Mouse (Mus musculus): Measurements from ENCODE around the gene Rhbdd1.
A peak's percentile ranks its signal among the peaks of the same experiment; 100 is the strongest.

Gene Rhbdd1

GRCm38 (mm10) chr1:82316111-82316745, at the start of gene Rhbdd1:
Gene Rhbdd1, plus strand, starts transcription at chr1:82316452.
- DNase-seq (ENCODE audit: extremely low spot score, low read depth, low spot score), result peak; percentile 93

DNA sequence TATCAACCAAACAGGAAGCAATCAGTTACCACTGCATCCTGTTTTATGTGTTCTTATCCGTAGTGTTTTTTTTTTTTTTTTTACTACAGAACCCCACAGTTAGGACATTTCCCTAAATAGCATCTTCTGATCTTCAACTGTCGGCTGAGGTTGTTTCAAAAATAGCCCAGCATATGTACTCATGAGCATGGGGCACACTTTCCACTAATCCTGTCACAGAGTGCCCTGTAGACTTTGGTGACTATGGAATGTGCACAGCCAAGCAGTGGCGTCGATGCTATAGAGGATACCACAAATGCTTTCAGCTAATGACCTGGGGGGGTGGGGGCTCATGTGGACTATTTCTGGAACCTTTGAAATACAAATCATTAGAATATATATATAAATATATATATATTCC, 48.7 kb upstream of the Rhbdd1 start:
- DNase-seq (ENCODE audit: extremely low spot score, low read depth, low spot score), result no peak

DNA sequence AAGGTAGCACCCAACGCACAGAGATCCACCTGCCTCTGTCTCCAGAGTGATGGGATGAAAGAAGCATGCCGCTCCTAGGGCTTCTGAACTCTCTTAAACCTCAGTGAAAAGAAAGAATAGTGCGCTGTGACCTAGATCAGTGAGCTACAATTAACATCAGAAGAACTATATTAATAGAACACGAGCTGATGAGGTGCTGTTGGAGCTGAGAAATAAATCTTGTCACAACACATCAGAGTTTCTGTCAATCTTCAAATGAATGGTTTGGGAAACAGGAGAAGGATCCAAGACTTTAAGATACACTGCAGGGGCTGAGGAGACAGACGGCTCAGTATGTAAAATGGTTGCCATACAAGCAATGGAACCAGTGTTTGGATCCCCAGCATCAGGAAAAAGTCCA, 44.0 kb upstream of the Rhbdd1 start:
- no peak for DNase-seq (ENCODE audit: extremely low spot score, low read depth, low spot score)

GRCm38 (mm10) chr1:82273529-82273928, 42.7 kb upstream of the Rhbdd1 start:
- DNase-seq (ENCODE audit: extremely low spot score, low read depth, low spot score), result no peak

DNA sequence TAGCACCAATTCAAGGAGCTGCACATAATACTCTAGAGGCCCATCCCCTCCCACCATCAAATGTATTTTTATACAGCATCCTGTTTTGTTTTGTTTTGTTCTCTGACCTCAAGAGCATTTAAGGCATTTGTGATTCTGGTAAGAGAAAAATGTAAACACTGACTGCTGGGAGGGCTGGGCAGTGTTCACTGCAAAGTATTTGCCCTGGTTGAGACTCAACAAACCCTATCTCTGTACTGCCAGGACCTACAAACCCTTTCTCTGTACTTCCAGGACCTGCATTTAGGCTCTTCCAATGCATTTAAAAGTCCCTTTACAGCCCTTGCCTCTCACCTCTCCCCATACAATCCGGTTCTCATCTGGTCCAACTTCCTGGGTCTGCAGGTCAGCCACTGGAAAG, 41.9 kb upstream of the Rhbdd1 start:
- no peak for DNase-seq (ENCODE audit: extremely low spot score, low read depth, low spot score)

GRCm38 (mm10) chr1:82279768-82280167, 36.5 kb upstream of the Rhbdd1 start:
- DNase-seq (ENCODE audit: extremely low spot score, low read depth, low spot score), result no peak

- no peak for DNase-seq (ENCODE audit: extremely low spot score, low read depth, low spot score)
Measured at GRCm38 (mm10) chr1:82281823-82282222, 34.4 kb upstream of the Rhbdd1 start.

DNA sequence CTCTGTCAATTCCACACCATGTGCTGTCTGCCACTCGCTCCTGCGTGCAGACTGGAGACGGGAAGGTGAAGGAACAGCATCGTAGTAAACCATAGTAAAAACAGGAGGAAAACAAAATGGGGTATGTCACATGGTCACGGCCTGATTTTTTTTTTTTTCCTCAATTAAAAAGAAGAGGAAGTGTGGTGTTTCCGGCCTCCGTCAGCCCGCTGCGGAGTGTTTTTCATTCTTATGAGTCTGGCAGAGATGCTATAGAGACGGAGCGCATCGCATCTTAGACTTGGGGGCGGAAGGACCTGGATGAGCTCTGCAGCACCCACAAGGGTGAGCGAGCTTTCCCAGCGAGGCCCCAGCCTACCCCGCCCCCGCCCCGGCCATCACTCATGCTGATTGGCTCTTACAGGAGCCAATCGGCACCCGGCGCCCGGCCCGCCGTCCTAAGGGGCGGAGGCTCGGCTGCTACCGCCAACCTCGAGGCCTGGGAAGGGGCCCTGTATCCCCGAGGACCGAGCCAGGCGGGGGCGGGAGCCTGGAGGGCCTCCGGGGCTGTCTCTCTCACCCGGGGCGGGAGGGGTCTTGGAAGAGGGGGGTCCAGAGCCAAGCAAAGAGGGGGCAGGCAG, 33.1 kb upstream of the Rhbdd1 start:
- DNase-seq (ENCODE audit: extremely low spot score, low read depth, low spot score), result no peak

- no peak for DNase-seq (ENCODE audit: extremely low spot score, low read depth, low spot score)
Measured at GRCm38 (mm10) chr1:82283901-82284301, 32.4 kb upstream of the Rhbdd1 start.

- DNase-seq (ENCODE audit: extremely low spot score, low read depth, low spot score), result no peak
Measured at GRCm38 (mm10) chr1:82284403-82284802, 31.8 kb upstream of the Rhbdd1 start.

DNA sequence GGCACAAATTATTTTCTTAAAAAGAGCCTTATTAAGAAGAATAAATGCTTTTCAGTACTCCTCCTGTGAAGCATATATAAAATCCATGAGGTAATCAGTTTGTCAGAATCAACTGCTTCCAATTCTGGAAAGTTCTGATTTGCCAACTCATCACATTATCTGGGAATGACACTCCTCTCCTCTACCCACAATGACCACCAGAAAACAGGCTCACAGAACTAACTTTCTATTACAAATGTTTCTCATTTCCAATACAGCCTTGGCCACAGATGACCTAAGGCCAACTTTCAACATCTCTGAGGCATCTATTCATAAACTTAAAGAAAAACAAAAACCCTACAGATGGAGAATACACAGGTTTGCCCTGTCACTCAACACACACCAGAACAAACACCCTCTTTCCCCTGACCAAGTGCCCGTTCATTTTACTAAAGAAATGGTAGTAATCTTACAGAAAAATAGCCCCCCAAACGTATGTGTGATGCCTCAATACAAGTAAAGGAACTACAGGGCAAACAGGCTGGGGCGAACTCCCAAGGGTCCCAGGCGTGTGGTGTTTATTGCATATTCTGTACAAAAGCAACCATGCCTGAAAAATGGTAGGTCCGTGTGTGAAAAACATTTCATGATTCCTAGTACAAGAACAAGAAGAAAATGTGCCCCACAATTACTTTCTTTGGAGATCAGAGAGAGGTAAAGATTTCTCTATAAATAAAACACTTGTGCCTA, 30.6 kb upstream of the Rhbdd1 start:
- DNase-seq (ENCODE audit: extremely low spot score, low read depth, low spot score), result no peak

DNA sequence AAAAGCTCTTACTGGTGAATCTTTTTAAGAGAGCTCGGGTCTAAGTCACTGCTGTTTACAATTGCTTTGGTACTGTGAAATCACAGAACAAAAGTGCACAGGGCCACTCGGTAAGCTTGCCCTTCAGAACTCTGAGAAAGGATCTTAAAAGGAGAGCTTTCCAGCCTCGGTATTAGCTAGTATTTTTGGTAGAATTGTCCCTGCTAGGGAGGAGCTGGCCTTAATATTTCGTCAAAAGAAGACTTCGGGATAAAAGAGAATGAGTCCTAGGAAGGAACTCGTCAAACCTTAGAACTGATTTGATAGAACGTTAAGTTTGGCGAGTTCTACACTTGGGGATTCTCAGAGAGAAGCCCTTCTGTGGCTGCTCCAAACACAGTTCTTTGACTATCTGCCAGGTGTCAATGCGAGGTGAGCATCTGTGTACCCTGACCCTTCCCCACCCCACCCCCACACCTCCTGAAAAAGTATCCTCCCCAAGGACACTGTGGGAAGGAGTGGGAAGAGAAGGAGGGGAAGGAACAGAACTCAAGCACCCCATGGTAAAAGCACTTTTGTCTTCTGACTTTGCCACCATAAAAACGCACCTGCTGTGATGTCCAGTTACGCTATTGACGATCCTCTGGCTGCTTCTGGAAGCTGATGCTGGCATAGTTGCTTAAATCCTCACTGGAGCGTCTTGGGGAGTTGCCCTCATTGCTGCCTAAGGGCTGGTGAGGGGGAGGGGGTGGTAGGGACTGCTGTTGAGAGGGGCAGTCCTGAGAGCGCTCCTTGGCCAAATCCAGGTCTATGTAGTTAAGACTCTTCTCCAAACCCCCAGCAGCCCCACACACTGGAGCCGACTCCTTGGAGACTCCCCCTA, 29.8 kb upstream of the Rhbdd1 start:
- DNase-seq (ENCODE audit: extremely low spot score, low read depth, low spot score), result no peak

DNA sequence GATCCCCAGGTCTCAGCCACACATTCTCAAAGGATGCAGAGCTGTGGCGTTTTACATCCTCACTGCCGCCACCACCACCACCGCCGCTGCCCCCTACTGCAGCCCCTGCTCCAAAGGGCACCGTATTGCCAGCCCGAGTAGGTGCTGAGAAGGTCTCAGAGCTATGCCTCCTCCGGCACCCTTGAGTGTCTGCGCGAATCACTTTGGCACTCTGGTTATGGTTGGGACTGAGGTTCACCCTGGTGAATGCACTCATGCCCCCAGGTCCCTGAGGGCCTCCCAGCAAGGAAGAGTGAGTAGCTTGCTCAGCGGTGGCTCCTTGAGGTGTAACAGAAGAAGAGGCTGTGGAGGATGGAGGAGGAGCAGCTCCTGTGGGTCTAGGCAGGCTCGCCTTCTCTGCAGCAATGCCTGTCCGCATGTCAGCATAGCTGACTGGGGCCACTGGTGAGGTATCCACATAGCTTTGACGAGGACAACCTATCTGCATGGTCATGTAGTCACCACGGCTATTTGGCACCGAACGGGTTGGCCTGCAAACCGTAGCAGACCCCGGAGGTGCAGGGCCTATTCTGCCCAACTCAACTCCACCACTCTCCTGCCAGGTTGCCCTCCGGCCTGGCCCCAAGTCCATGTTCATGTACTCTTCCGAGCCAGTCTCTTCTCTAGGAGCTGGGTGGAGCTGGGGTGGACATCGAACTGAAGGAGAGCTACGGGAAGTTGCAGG, 29.0 kb upstream of the Rhbdd1 start:
- DNase-seq (ENCODE audit: extremely low spot score, low read depth, low spot score), result no peak

- DNase-seq (ENCODE audit: extremely low spot score, low read depth, low spot score), result no peak
Measured at GRCm38 (mm10) chr1:82287776-82288325, 28.4 kb upstream of the Rhbdd1 start.

DNA sequence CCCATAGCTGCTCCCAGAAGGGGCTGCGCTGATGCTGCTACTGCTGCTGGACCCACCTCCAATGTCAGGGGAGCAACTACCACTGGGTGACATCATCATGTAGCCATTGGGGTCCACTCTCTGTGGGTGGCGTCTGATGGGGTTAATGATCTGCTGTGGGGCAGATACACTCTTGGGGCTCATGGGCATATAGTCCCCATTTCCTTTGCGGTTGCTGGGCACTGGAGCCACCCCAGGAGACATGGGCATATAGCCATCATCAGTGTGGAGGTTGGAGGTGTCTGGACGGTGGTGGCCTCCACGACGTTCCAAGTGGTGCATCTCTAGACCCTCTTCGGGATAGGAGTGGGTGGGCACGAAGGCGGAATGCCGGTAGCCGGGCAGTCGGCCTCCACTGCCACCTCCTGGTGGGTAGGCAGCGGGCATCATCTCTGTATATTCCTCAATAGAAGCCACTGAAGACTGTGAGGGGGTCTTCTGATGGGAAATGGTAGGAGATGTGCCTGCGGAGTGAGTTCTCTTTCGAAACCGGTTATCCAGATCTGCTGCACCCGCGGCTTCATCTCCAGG, 27.7 kb upstream of the Rhbdd1 start:
- DNase-seq (ENCODE audit: extremely low spot score, low read depth, low spot score), result no peak

DNA sequence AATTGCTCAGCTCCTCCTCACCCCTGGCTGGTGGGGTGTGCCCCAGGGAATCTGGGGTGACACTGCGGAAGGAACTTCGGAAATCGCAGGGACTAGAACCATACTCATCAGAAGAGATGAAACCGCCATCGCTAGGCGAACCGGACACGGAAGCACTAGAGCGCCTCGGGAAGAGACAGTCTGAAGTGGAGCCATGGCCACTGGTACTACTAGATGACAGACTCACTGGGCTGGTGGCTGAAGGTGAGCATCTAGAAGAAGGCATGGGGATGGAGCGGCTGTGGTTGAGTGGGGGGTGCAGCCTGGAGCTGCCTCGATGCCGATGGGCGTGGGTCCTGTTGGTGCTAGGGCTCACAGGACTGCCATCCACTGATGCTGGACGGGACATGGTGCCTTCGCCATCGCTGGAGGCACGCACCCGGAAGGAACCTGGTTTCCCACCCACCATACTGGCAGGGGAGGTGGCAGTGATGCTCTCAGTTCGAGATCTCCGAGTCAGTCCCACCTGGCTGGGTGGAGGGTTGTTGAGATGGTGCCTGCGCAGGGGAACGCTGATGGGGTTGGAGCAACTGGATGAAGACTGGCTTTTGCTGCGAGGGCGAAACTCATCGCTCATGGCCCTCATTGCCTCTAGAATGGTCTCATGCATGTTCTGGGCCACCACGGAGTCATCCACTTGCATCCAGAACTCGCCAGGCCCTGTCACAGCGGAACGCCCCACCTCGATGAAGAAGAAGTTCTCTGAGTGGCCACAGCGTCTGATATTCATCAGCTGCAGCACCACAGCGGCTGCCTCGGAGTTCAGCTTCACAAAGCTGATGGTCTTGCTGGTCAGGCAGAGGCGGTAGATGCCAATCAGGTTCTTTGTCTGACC, 26.9 kb upstream of the Rhbdd1 start:
- no peak for DNase-seq (ENCODE audit: extremely low spot score, low read depth, low spot score)

- DNase-seq (ENCODE audit: extremely low spot score, low read depth, low spot score), result no peak
Measured at GRCm38 (mm10) chr1:82289990-82290681, 26.1 kb upstream of the Rhbdd1 start.

DNA sequence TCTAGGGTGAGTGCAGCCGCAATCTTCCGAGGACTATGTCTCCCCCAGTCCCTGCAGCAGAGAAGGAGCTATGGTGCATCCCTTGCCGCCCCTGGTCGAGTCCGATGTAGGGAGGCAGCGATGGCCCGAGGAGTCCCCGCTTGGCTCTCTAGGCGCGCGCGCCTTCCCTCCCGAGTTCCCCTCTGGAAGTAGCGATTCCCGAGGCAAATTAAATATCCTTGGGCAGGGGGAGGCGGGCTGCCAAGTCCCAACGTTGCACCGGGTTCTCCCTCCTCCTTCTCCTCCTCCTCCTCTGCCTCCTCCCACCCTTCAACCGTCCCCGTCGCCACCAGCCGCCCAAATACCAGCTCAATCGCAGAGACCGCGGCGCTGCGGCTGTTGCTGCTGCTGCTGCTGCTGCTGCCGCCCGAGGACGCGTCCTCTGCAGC, 25.5 kb upstream of the Rhbdd1 start:
- DNase-seq (ENCODE audit: extremely low spot score, low read depth, low spot score), result no peak
